Mouse (Mus musculus) heart, adult 18-20 months (tissue): ENCODE results near the gene Dcps. TPM values are rescaled to one million over a fixed set of nuclear protein-coding genes. Genes with fewer than 3 reads are reported as not detected.

Experiments used
- DNase-seq, 2 experiments: peaks; one replicate each; pipeline ENCODE4 v3.0.0; 2021 to 2022; ENCODE audit warnings: mixed read lengths in 1 of 2
- long read RNA-seq, 2 experiments: library from polyadenylated mRNA; stranded (forward); transcript quantifications; one replicate each; pipeline ENCODE4 v2.0.0; 2021
- total RNA-seq, 2 experiments: library from RNA; stranded (reverse); gene quantifications; 2 replicates each; pipeline ENCODE4 v1.2.3; 2021

Gene Dcps
- 10 to 100 TPM; 12.8 to 16.8 TPM for total RNA-seq
- long read RNA-seq, experiment 1, transcript Dcps-201 (6 exons, 1,274 nt) = major isoform, 21 of 23 reads
- long read RNA-seq, experiment 1, partial matches to known transcripts = 0 of 23 reads
- long read RNA-seq, experiment 1, other reads (novel, unspliced or antisense) = 2 of 23 reads
- long read RNA-seq, experiment 2, transcript Dcps-201 (6 exons, 1,274 nt) = major isoform, 14 of 14 reads
- long read RNA-seq, experiment 2, partial matches to known transcripts = 0 of 14 reads
- long read RNA-seq, experiment 2, other reads (novel, unspliced or antisense) = 0 of 14 reads

- DNase-seq = peak; percentile 96 to 97
These were observed at the start of gene Dcps for GRCm38 (mm10) chr9:35175251-35176123. Dcps (minus strand) TSS chr9:35176061.

- no peak for DNase-seq
These were observed 47.6 kb upstream of the Dcps start for GRCm38 (mm10) chr9:35223466-35223865.

GRCm38 (mm10) chr9:35217963-35218362 lies 42.1 kb upstream of the Dcps start:
- DNase-seq = peak in 1 of 2 experiments; percentile 43

GRCm38 (mm10) chr9:35211573-35212511 lies 36.0 kb upstream of the Dcps start:
- no peak for DNase-seq

- DNase-seq = peak; percentile 99
These were observed 34.9 kb upstream of the Dcps start, which contains the start of gene Foxred1 for GRCm38 (mm10) chr9:35210542-35211474. Foxred1 (minus strand) TSS chr9:35211055.

GRCm38 (mm10) chr9:35204421-35204820 lies 28.6 kb upstream of the Dcps start:
- DNase-seq = no peak

- no peak for DNase-seq
These were observed 27.7 kb upstream of the Dcps start for GRCm38 (mm10) chr9:35203536-35203935.

- no peak for DNase-seq
These were observed 24.7 kb upstream of the Dcps start for GRCm38 (mm10) chr9:35200529-35201060.

- peak; percentile 95 for DNase-seq
These were observed 24.1 kb upstream of the Dcps start, which contains the start of the genes Srpr and Tirap for GRCm38 (mm10) chr9:35199772-35200471. Srpr (plus strand) TSS chr9:35200175. Tirap (minus strand) TSS chr9:35200291.

GRCm38 (mm10) chr9:35198945-35199771 lies 23.3 kb upstream of the Dcps start:
- DNase-seq = peak in 1 of 2 experiments; percentile 73

GRCm38 (mm10) chr9:35198351-35198750 lies 22.5 kb upstream of the Dcps start:
- no peak for DNase-seq

- no peak for DNase-seq
These were observed 21.8 kb upstream of the Dcps start for GRCm38 (mm10) chr9:35197625-35198024.

- no peak for DNase-seq
These were observed 18.2 kb upstream of the Dcps start for GRCm38 (mm10) chr9:35194048-35194447.

GRCm38 (mm10) chr9:35192983-35193542 lies 17.2 kb upstream of the Dcps start:
- DNase-seq = no peak

GRCm38 (mm10) chr9:35188700-35189099 lies 12.8 kb upstream of the Dcps start:
- peak in 1 of 2 experiments; percentile 37 for DNase-seq

GRCm38 (mm10) chr9:35187351-35187903 lies 11.6 kb upstream of the Dcps start:
- DNase-seq = no peak

GRCm38 (mm10) chr9:35186430-35186829 lies 10.6 kb upstream of the Dcps start:
- no peak for DNase-seq

- DNase-seq = peak in 1 of 2 experiments; percentile 35
These were observed 7.5 kb upstream of the Dcps start for GRCm38 (mm10) chr9:35183359-35183758.
